Mouse (Mus musculus): ENCODE measurements around the gene H2-Q2. TPM values are rescaled to one million over a fixed set of nuclear protein-coding genes. Genes with fewer than 3 reads are reported as not detected.
"Not testable (repeated sequence)": the region's sequence is repeated elsewhere in the genome, so short reads cannot be mapped to it uniquely, and the experiment has no call there.

The H2-Q2 gene
- polyA plus RNA-seq, 1 experiment from 2014 or later: 0.75 TPM

GRCm38 (mm10) chr17:35329714-35330113 is 12.3 kb upstream of the H2-Q2 start:
- H3K27ac ChIP-seq (replicated peaks); H3K36me3 ChIP-seq (replicated peaks); H3K4me1 ChIP-seq; H3K27me3 ChIP-seq (replicated peaks; ENCODE audit: low read depth, poor library complexity, severe bottlenecking); DNase-seq (ENCODE audit: low spot score); H3K9me3 ChIP-seq; H3K4me3 ChIP-seq: not testable (repeated sequence)
- 54% methylated on average over 3 of the region's 3 CpGs for WGBS

GRCm38 (mm10) chr17:35331546-35331945 is 10.5 kb upstream of the H2-Q2 start:
- not testable (repeated sequence) for H3K36me3 ChIP-seq (replicated peaks); H3K4me1 ChIP-seq
- WGBS: 75% methylated on average over 6 of the region's 6 CpGs

GRCm38 (mm10) chr17:35342711-35343476 is 852 bp downstream of the H2-Q2 start:
- no peaks in the 10 kb centered on the region for H3K9me3 ChIP-seq
- H3K27me3 ChIP-seq (replicated peaks; ENCODE audit: low read depth, poor library complexity, severe bottlenecking): peaks cover 63% of the 10 kb centered on the region
- no peak overlapping the region for H3K27ac ChIP-seq (replicated peaks)
- DNase-seq (ENCODE audit: low spot score): no peak
- peak overlapping the region; percentile 56 for H3K4me3 ChIP-seq
- 2% methylated on average over 46 of the region's 46 CpGs for WGBS
- peaks cover 12% of the 10 kb centered on the region for H3K4me1 ChIP-seq
- H3K36me3 ChIP-seq (replicated peaks): no peaks in the 10 kb centered on the region

More at GRCm38 (mm10) chr17:35331546-35331945, 10.5 kb upstream of the H2-Q2 start:
- H3K27ac ChIP-seq (replicated peaks); H3K9me3 ChIP-seq; H3K4me3 ChIP-seq; DNase-seq (ENCODE audit: low spot score); H3K27me3 ChIP-seq (replicated peaks; ENCODE audit: low read depth, poor library complexity, severe bottlenecking): not testable (repeated sequence)

- H3K9me3 ChIP-seq; H3K4me1 ChIP-seq; H3K27ac ChIP-seq (replicated peaks); H3K36me3 ChIP-seq (replicated peaks); H3K4me3 ChIP-seq; DNase-seq (ENCODE audit: low spot score): not testable (repeated sequence)
- H3K27me3 ChIP-seq (replicated peaks; ENCODE audit: low read depth, poor library complexity, severe bottlenecking): peaks cover 27% of the 10 kb centered on the region
These were observed 5.6 kb downstream of the H2-Q2 start for GRCm38 (mm10) chr17:35347659-35348058.

GRCm38 (mm10) chr17:35353275-35353674 is 11.2 kb downstream of the H2-Q2 start:
- H3K27me3 ChIP-seq (replicated peaks; ENCODE audit: low read depth, poor library complexity, severe bottlenecking): peaks cover 14% of the 10 kb centered on the region
- WGBS: 71% methylated on average over 6 of the region's 6 CpGs
- H3K4me1 ChIP-seq; H3K4me3 ChIP-seq; H3K27ac ChIP-seq (replicated peaks); DNase-seq (ENCODE audit: low spot score); H3K36me3 ChIP-seq (replicated peaks); H3K9me3 ChIP-seq: not testable (repeated sequence)

- Histone ChIP-seq H3K36me3 (replicated peaks) (no peaks in the 10 kb centered on the region), H3K9me3 (no peaks in the 10 kb centered on the region), H3K4me1 (peaks cover 4% of the 10 kb centered on the region), H3K27ac (replicated peaks) (no peak overlapping the region), H3K4me3 (no peak overlapping the region), H3K27me3 (replicated peaks; ENCODE audit: low read depth, poor library complexity, severe bottlenecking) (peaks cover 22% of the 10 kb centered on the region)
- no peak for DNase-seq (ENCODE audit: low spot score)
- 80% methylated on average over 2 of the region's 2 CpGs for WGBS
These were observed 12.0 kb downstream of the H2-Q2 start for GRCm38 (mm10) chr17:35354071-35354470.

GRCm38 (mm10) chr17:35357086-35357485 is 15.0 kb downstream of the H2-Q2 start:
- Histone ChIP-seq H3K4me3 (no peak overlapping the region), H3K27me3 (replicated peaks; ENCODE audit: low read depth, poor library complexity, severe bottlenecking) (peaks cover 31% of the 10 kb centered on the region), H3K9me3 (no peaks in the 10 kb centered on the region), H3K27ac (replicated peaks) (no peak overlapping the region), H3K4me1 (peaks cover 10% of the 10 kb centered on the region), H3K36me3 (replicated peaks) (no peaks in the 10 kb centered on the region)
- DNase-seq (ENCODE audit: low spot score): no peak
- WGBS: 37% methylated on average over 1 of the region's 1 CpGs

- 12% methylated on average over 38 of the region's 38 CpGs for WGBS
- Histone ChIP-seq H3K4me3 (peak overlapping the region; percentile 52), H3K27ac (replicated peaks) (no peak overlapping the region; the same call in 1 of the 2 replicates), H3K9me3 (peaks cover 11% of the 10 kb centered on the region), H3K27me3 (replicated peaks; ENCODE audit: low read depth, poor library complexity, severe bottlenecking) (peaks cover 31% of the 10 kb centered on the region), H3K4me1 (peaks cover 10% of the 10 kb centered on the region), H3K36me3 (replicated peaks) (no peaks in the 10 kb centered on the region)
- DNase-seq (ENCODE audit: low spot score): peak; percentile 20
These were observed 16.9 kb downstream of the H2-Q2 start for GRCm38 (mm10) chr17:35358763-35359469.

GRCm38 (mm10) chr17:35359470-35359862 is 17.4 kb downstream of the H2-Q2 start:
- Histone ChIP-seq H3K4me1 (peaks cover 10% of the 10 kb centered on the region), H3K36me3 (replicated peaks) (no peaks in the 10 kb centered on the region), H3K27ac (replicated peaks) (no peak overlapping the region), H3K4me3 (peak overlapping the region; percentile 52), H3K9me3 (peaks cover 11% of the 10 kb centered on the region), H3K27me3 (replicated peaks; ENCODE audit: low read depth, poor library complexity, severe bottlenecking) (peaks cover 31% of the 10 kb centered on the region)
- 20% methylated on average over 21 of the region's 21 CpGs for WGBS
- peak; percentile 21 for DNase-seq (ENCODE audit: low spot score)

GRCm38 (mm10) chr17:35379369-35379728 is 37.3 kb downstream of the H2-Q2 start, which contains the start of gene H2-Q4:
Gene H2-Q4 (plus strand): TSS chr17:35379617.
- no peaks in the 10 kb centered on the region for H3K36me3 ChIP-seq (replicated peaks)
- H3K27ac ChIP-seq (replicated peaks): peak within 1 kb of the TSS; percentile 68
- H3K27me3 ChIP-seq (replicated peaks; ENCODE audit: low read depth, poor library complexity, severe bottlenecking): peaks cover 43% of the 10 kb centered on the region
- WGBS: under 1% methylated on average over 16 of the region's 16 CpGs
- peak; percentile 84 for DNase-seq (ENCODE audit: low spot score)
- peaks cover 11% of the 10 kb centered on the region; the same call in 1 of the 2 replicates for H3K9me3 ChIP-seq
- H3K4me3 ChIP-seq: peak within 1 kb of the TSS; percentile 76
- H3K4me1 ChIP-seq: peaks cover 13% of the 10 kb centered on the region

GRCm38 (mm10) chr17:35379729-35380451 is 37.8 kb downstream of the H2-Q2 start:
- peaks cover 43% of the 10 kb centered on the region for H3K27me3 ChIP-seq (replicated peaks; ENCODE audit: low read depth, poor library complexity, severe bottlenecking)
- peak; percentile 59 for DNase-seq (ENCODE audit: low spot score)
- peak overlapping the region; percentile 68 for H3K27ac ChIP-seq (replicated peaks)
- peak overlapping the region; percentile 76 for H3K4me3 ChIP-seq
- H3K4me1 ChIP-seq: peaks cover 13% of the 10 kb centered on the region
- H3K9me3 ChIP-seq: peaks cover 8% of the 10 kb centered on the region; the same call in 1 of the 2 replicates
- no peaks in the 10 kb centered on the region for H3K36me3 ChIP-seq (replicated peaks)
- WGBS: 1% methylated on average over 70 of the region's 70 CpGs

GRCm38 (mm10) chr17:35389796-35390195 is 47.8 kb downstream of the H2-Q2 start:
- WGBS: 5% methylated on average over 7 of the region's 7 CpGs
- not testable (repeated sequence) for H3K9me3 ChIP-seq; H3K4me1 ChIP-seq; H3K36me3 ChIP-seq (replicated peaks); H3K4me3 ChIP-seq; H3K27ac ChIP-seq (replicated peaks)
- H3K27me3 ChIP-seq (replicated peaks; ENCODE audit: low read depth, poor library complexity, severe bottlenecking): peaks cover 23% of the 10 kb centered on the region
- DNase-seq (ENCODE audit: low spot score): peak; percentile 64
